Mouse (Mus musculus): ENCODE data around the gene Casc3.

GRCm38 (mm10) chr11:98836651-98837141, 32.0 kb downstream of the Casc3 start, which contains the start of gene Rapgefl1:
- TF ChIP-seq CTCF (IDR thresholded peaks at IDR 0.05; ENCODE audit: low read depth) (peak; percentile 27), EP300 (optimal IDR thresholded peaks at IDR 0.05) (no peak)
